Mouse (Mus musculus) T-helper 1 cell (primary cell): ENCODE measurements around the gene Prdm13.

Experiments
- in situ Hi-C: fragments of 300-600 bp; cut with MboI, MseI; formaldehyde crosslinking; loops from one replicate; pipeline ENCODE4 v1.15.1; 2025; ENCODE audit warnings: high pct_unique_total_duplicates

The Prdm13 gene

GRCm38 (mm10) chr4:21685595-21686091 is at the start of gene Prdm13:
Prdm13 (minus strand) TSS chr4:21685963.
- in situ Hi-C loops, result loop anchor here (10.0 kb wide), 1 partner anchor 809 kb away; no protein-coding TSS in a partner anchor

- in situ Hi-C loops, result no loop called here
Observed at GRCm38 (mm10) chr4:21727615-21728165, 41.9 kb upstream of the Prdm13 start, which contains the start of gene Ccnc. Ccnc (plus strand) TSS chr4:21727701.

- in situ Hi-C loops, result no loop called here
Observed at GRCm38 (mm10) chr4:21726912-21727614, 41.3 kb upstream of the Prdm13 start.

- in situ Hi-C loops, result no loop called here
Observed at GRCm38 (mm10) chr4:21722752-21723334, 37.1 kb upstream of the Prdm13 start.

- in situ Hi-C loops, result no loop called here
Observed at GRCm38 (mm10) chr4:21712147-21712546, 26.4 kb upstream of the Prdm13 start.

GRCm38 (mm10) chr4:21705046-21705445 is 19.3 kb upstream of the Prdm13 start:
- in situ Hi-C loops, result no loop called here

GRCm38 (mm10) chr4:21695638-21696254 is 10.0 kb upstream of the Prdm13 start:
- in situ Hi-C loops, result loop anchor here (10.0 kb wide), 2 partner anchors 161 to 779 kb away; no protein-coding TSS in a partner anchor

GRCm38 (mm10) chr4:21690221-21690620 is 4.5 kb upstream of the Prdm13 start:
- in situ Hi-C loops, result loop anchor here (5.0 to 10.0 kb wide), 3 partner anchors 93 to 785 kb away; no protein-coding TSS in a partner anchor

- in situ Hi-C loops, result loop anchor here (10.0 kb wide), 1 partner anchor 805 kb away; no protein-coding TSS in a partner anchor
Observed at GRCm38 (mm10) chr4:21689492-21689941, 3.8 kb upstream of the Prdm13 start.

GRCm38 (mm10) chr4:21688703-21689200 is 3.0 kb upstream of the Prdm13 start:
- in situ Hi-C loops, result loop anchor here (10.0 kb wide), 1 partner anchor 806 kb away; no protein-coding TSS in a partner anchor

- in situ Hi-C loops, result loop anchor here (10.0 kb wide), 1 partner anchor 807 kb away; no protein-coding TSS in a partner anchor
Observed at GRCm38 (mm10) chr4:21687783-21688702, 2.3 kb upstream of the Prdm13 start.

GRCm38 (mm10) chr4:21686934-21687333 is 1.2 kb upstream of the Prdm13 start:
- in situ Hi-C loops, result loop anchor here (10.0 kb wide), 1 partner anchor 808 kb away; no protein-coding TSS in a partner anchor

- in situ Hi-C loops, result loop anchor here (10.0 kb wide), 1 partner anchor 808 kb away; no protein-coding TSS in a partner anchor
Observed at GRCm38 (mm10) chr4:21686416-21686815, 653 bp upstream of the Prdm13 start.

- in situ Hi-C loops, result loop anchor here (10.0 kb wide), 1 partner anchor 810 kb away; no protein-coding TSS in a partner anchor
Observed at GRCm38 (mm10) chr4:21684341-21684970, 1.3 kb downstream of the Prdm13 start.

- in situ Hi-C loops, result loop anchor here (10.0 kb wide), 1 partner anchor 812 kb away; no protein-coding TSS in a partner anchor
Observed at GRCm38 (mm10) chr4:21682421-21683150, 3.2 kb downstream of the Prdm13 start.

- in situ Hi-C loops, result loop anchor here (10.0 kb wide), 1 partner anchor 814 kb away; no protein-coding TSS in a partner anchor
Observed at GRCm38 (mm10) chr4:21680971-21681370, 4.8 kb downstream of the Prdm13 start.

- in situ Hi-C loops, result loop anchor here (10.0 kb wide), 1 partner anchor 815 kb away; no protein-coding TSS in a partner anchor
Observed at GRCm38 (mm10) chr4:21679624-21680480, 5.9 kb downstream of the Prdm13 start.
